Comparison of ENCODE assay signal across 16 mouse cellular contexts in genomic region chr10:19875346-19875745, GRCm38 (mm10). TPM values are rescaled to one million over a fixed set of nuclear protein-coding genes. Genes with fewer than 3 reads are reported as not detected.
"Had no signal": no experiment of that assay in that cellular context is flagged by ENCODE, and none has a peak within 500 bp of the region (broad histone marks: within the 10 kb centered on the region; RNA-seq: fewer than 3 reads in every experiment).

No protein-coding gene starts in this region.

- H3K36me3 ChIP-seq: midbrain, embryonic 12.5 days; neural tube, embryonic 12.5 days had no signal

- H3K4me2 ChIP-seq: lung, embryonic 14.5 days; midbrain, embryonic 12.5 days; neural tube, embryonic 12.5 days had no signal

- DNase-seq: lung, adult 18-20 months; lung, embryonic 14.5 days; lung, postnatal 10 days; lung, postnatal 4 days; midbrain, embryonic 14.5 days; right cerebral cortex, postnatal 25 days; right cerebral cortex, postnatal 4 days; spleen, adult 18-20 months; thymus, adult 18-20 months; thymus, postnatal 14 days; thymus, postnatal 36 days had no signal

- H3K9me3 ChIP-seq: megakaryocyte, embryonic 14.5 days; midbrain, embryonic 12.5 days; neural tube, embryonic 12.5 days had no signal

- H3K4me1 ChIP-seq: neural tube, embryonic 12.5 days had no signal

- H3K27me3 ChIP-seq: megakaryocyte, embryonic 14.5 days; midbrain, embryonic 12.5 days; neural tube, embryonic 12.5 days had no signal

- H3K27ac ChIP-seq: midbrain, embryonic 12.5 days; neural tube, embryonic 12.5 days had no signal

- H3K9ac ChIP-seq: lung, embryonic 14.5 days; midbrain, embryonic 12.5 days; neural tube, embryonic 12.5 days had no signal

- H3K4me3 ChIP-seq: megakaryocyte, embryonic 14.5 days; midbrain, embryonic 12.5 days; neural tube, embryonic 12.5 days had no signal

RNA-seq across cellular contexts. Expression of gene Slc35d3, which starts 24.1 kb away (rescaled TPM):
- total RNA-seq: monocyte, adult 5-6 weeks; neutrophil, adult 5-6 weeks had no signal
